Mouse (Mus musculus) MEL (cell line): ENCODE measurements around the gene Sipa1l3. TPM values are rescaled to one million over a fixed set of nuclear protein-coding genes. Genes with fewer than 3 reads are reported as not detected.

Experiments used
- DNase-seq: peaks from one replicate; pipeline ENCODE4 v3.0.0; 2011; ENCODE audit warnings: low read depth, low spot score
- H3K27ac ChIP-seq: 2 replicates; pipeline ENCODE4 v1.5.1; 2012; ENCODE audit warnings: low read depth, mild to moderate bottlenecking, control low read depth, low read length, moderate library complexity; ENCODE audit not compliant: control insufficient read depth
- H3K27me3 ChIP-seq, 2 experiments: fragments of 150-350 bp in 1 of 2; sonication (generic) in 1 of 2; 2 replicates each; pipeline ENCODE4 v1.6.1; 2012; ENCODE audit warnings: low read length in 2 of 2, mild to moderate bottlenecking in 2 of 2, improper control_type of control experiment in 1 of 2, moderate library complexity in 1 of 2; ENCODE audit not compliant: insufficient read depth in 2 of 2, control insufficient read depth in 1 of 2
- H3K36me3 ChIP-seq, 2 experiments: 2 replicates each; pipeline ENCODE4 v1.6.1; 2012 to 2014; ENCODE audit warnings: low read length in 2 of 2, improper control_type of control experiment in 1 of 2, inconsistent platforms in 1 of 2, mild to moderate bottlenecking in 1 of 2; ENCODE audit not compliant: insufficient read depth in 2 of 2, control insufficient read depth in 1 of 2
- H3K4me1 ChIP-seq, 2 experiments: fragments of 150-350 bp in 1 of 2; sonication (generic) in 1 of 2; 2 replicates each; pipeline ENCODE4 v1.6.1; 2012; ENCODE audit warnings: low read length in 2 of 2, improper control_type of control experiment in 1 of 2, mild to moderate bottlenecking in 1 of 2; ENCODE audit not compliant: insufficient read depth in 2 of 2, control insufficient read depth in 1 of 2
- H3K4me3 ChIP-seq, 2 experiments: fragments of 150-350 bp in 1 of 2; sonication (generic) in 1 of 2; 2 replicates each; pipeline ENCODE4 v1.5.1; 2012; ENCODE audit warnings: low read depth in 2 of 2, low read length in 2 of 2, mild to moderate bottlenecking in 2 of 2, moderate library complexity in 2 of 2, control low read depth in 1 of 2, improper control_type of control experiment in 1 of 2; ENCODE audit not compliant: control insufficient read depth in 1 of 2, insufficient read depth in 1 of 2
- H3K79me2 ChIP-seq: 2 replicates; pipeline ENCODE4 v1.6.1; 2012; ENCODE audit warnings: mild to moderate bottlenecking, low read length, moderate library complexity; ENCODE audit not compliant: control insufficient read depth, poor library complexity, insufficient read depth
- H3K9ac ChIP-seq: 2 replicates; pipeline ENCODE4 v1.6.1; 2012; ENCODE audit warnings: low read depth, mild to moderate bottlenecking, control low read depth, low read length, moderate library complexity; ENCODE audit not compliant: control insufficient read depth, poor library complexity, severe bottlenecking
- H3K9me3 ChIP-seq: fragments of 150-350 bp; sonication (generic); replicated peaks from 2 replicates; pipeline ENCODE4 v1.6.1; 2012; ENCODE audit warnings: mild to moderate bottlenecking, low read length, improper control_type of control experiment, moderate library complexity; ENCODE audit not compliant: insufficient read depth
- CHD1 ChIP-seq: IDR thresholded peaks from 2 replicates; pipeline ENCODE4 v1.6.1; 2012; ENCODE audit warnings: low read depth, mild to moderate bottlenecking, inconsistent platforms, low read length, improper control_type of control experiment
- CHD2 ChIP-seq: IDR thresholded peaks from 2 replicates; pipeline ENCODE4 v1.6.1; 2011; ENCODE audit warnings: low read length, improper control_type of control experiment
- CTCF ChIP-seq, 3 experiments: IDR thresholded peaks in 2 of 3; conservative IDR thresholded peaks in 1 of 3; 2 replicates each; pipeline ENCODE4 v1.5.1; 2011 to 2012; ENCODE audit warnings: low read length in 3 of 3, low read depth in 2 of 3, mild to moderate bottlenecking in 2 of 3, improper control_type of control experiment in 1 of 3, inconsistent platforms in 1 of 3, mixed read lengths in 1 of 3, moderate library complexity in 1 of 3; ENCODE audit not compliant: control insufficient read depth in 1 of 3, insufficient read depth in 1 of 3, poor library complexity in 1 of 3, severe bottlenecking in 1 of 3
- ELF1 ChIP-seq: IDR thresholded peaks from 2 replicates; pipeline ENCODE4 v1.6.1; 2014; ENCODE audit warnings: low read depth, mild to moderate bottlenecking, inconsistent platforms, low read length, improper control_type of control experiment, moderate library complexity
- EP300 ChIP-seq, 2 experiments: IDR thresholded peaks; 2 replicates each; pipeline ENCODE4 v1.6.1; 2011; ENCODE audit warnings: improper control_type of control experiment in 2 of 2, low read length in 2 of 2, low read depth in 1 of 2, mild to moderate bottlenecking in 1 of 2
- GATA1 ChIP-seq: IDR thresholded peaks from 2 replicates; pipeline ENCODE4 v1.6.1; 2011; ENCODE audit warnings: low read depth, low read length, improper control_type of control experiment
- HCFC1 ChIP-seq: IDR thresholded peaks from 2 replicates; pipeline ENCODE4 v1.6.1; 2012; ENCODE audit warnings: low read depth, mild to moderate bottlenecking, inconsistent platforms, low read length, improper control_type of control experiment, moderate library complexity
- KAT2A ChIP-seq: conservative IDR thresholded peaks from 2 replicates; pipeline ENCODE4 v1.6.1; 2012; ENCODE audit warnings: low read depth, low read length, improper control_type of control experiment, inconsistent platforms
- MAFK ChIP-seq: IDR thresholded peaks from 2 replicates; pipeline ENCODE4 v1.6.1; 2011; ENCODE audit warnings: low read depth, mild to moderate bottlenecking, low read length, improper control_type of control experiment, borderline replicate concordance
- MAX ChIP-seq: IDR thresholded peaks from 2 replicates; pipeline ENCODE4 v1.6.1; 2011; ENCODE audit warnings: low read length, improper control_type of control experiment
- MAZ ChIP-seq: IDR thresholded peaks from 2 replicates; pipeline ENCODE4 v1.6.1; 2012; ENCODE audit warnings: low read depth, mild to moderate bottlenecking, inconsistent platforms, low read length, improper control_type of control experiment
- MEF2A ChIP-seq: IDR thresholded peaks from 2 replicates; pipeline ENCODE4 v1.6.1; 2014; ENCODE audit warnings: low read depth, mild to moderate bottlenecking, inconsistent platforms, low read length, improper control_type of control experiment; ENCODE audit not compliant: poor library complexity, insufficient replicate concordance, severe bottlenecking; ENCODE audit errors: extremely low read depth
- MXI1 ChIP-seq: IDR thresholded peaks from 2 replicates; pipeline ENCODE4 v1.6.1; 2011; ENCODE audit warnings: mild to moderate bottlenecking, low read depth, low read length, improper control_type of control experiment
- MYB ChIP-seq: IDR thresholded peaks from 2 replicates; pipeline ENCODE4 v1.6.1; 2011; ENCODE audit warnings: mild to moderate bottlenecking, low read depth, low read length, improper control_type of control experiment
- NELFE ChIP-seq: IDR thresholded peaks from 2 replicates; pipeline ENCODE4 v1.6.1; 2011; ENCODE audit warnings: low read depth, low read length, improper control_type of control experiment
- NRF1 ChIP-seq: IDR thresholded peaks from 2 replicates; pipeline ENCODE4 v1.6.1; 2014; ENCODE audit warnings: low read depth, mild to moderate bottlenecking, inconsistent platforms, low read length, improper control_type of control experiment, moderate library complexity; ENCODE audit not compliant: poor library complexity, insufficient read depth, severe bottlenecking
- POLR2A ChIP-seq, 2 experiments: IDR thresholded peaks; 2 replicates each; pipeline ENCODE4 v1.6.1; 2011 to 2012; ENCODE audit warnings: low read length in 2 of 2, mild to moderate bottlenecking in 2 of 2, control low read depth in 1 of 2, improper control_type of control experiment in 1 of 2, low read depth in 1 of 2, moderate library complexity in 1 of 2; ENCODE audit not compliant: control insufficient read depth in 1 of 2, insufficient read depth in 1 of 2, poor library complexity in 1 of 2
- RAD21 ChIP-seq: IDR thresholded peaks from 2 replicates; pipeline ENCODE4 v1.6.1; 2011; ENCODE audit warnings: mild to moderate bottlenecking, low read depth, low read length, improper control_type of control experiment
- SIN3A ChIP-seq: IDR thresholded peaks from 2 replicates; pipeline ENCODE4 v1.6.1; 2012; ENCODE audit warnings: low read length, improper control_type of control experiment, inconsistent platforms
- TBP ChIP-seq: IDR thresholded peaks from 2 replicates; pipeline ENCODE4 v1.8.0; 2011; ENCODE audit warnings: low read depth, low read length, improper control_type of control experiment
- TCF12 ChIP-seq: IDR thresholded peaks from 2 replicates; pipeline ENCODE4 v1.6.1; 2014; ENCODE audit warnings: low read depth, mild to moderate bottlenecking, inconsistent platforms, low read length, improper control_type of control experiment, moderate library complexity
- UBTF ChIP-seq: IDR thresholded peaks from 2 replicates; pipeline ENCODE4 v1.6.1; 2012; ENCODE audit warnings: low read depth, mild to moderate bottlenecking, inconsistent platforms, low read length, improper control_type of control experiment, moderate library complexity, borderline replicate concordance; ENCODE audit not compliant: insufficient read depth
- USF1 ChIP-seq: IDR thresholded peaks from 2 replicates; pipeline ENCODE4 v1.6.1; 2014; ENCODE audit warnings: low read depth, mild to moderate bottlenecking, inconsistent platforms, low read length, improper control_type of control experiment, moderate library complexity
- ZC3H11A ChIP-seq: IDR thresholded peaks from 2 replicates; pipeline ENCODE4 v1.6.1; 2012; ENCODE audit warnings: low read depth, mild to moderate bottlenecking, inconsistent platforms, low read length, improper control_type of control experiment
- ZMIZ1 ChIP-seq: IDR thresholded peaks from 2 replicates; pipeline ENCODE4 v1.6.1; 2012; ENCODE audit warnings: low read depth, mild to moderate bottlenecking, inconsistent platforms, low read length, improper control_type of control experiment, moderate library complexity
- polyA plus RNA-seq, 2 experiments: library from polyadenylated mRNA; stranded (reverse) in 1 of 2; unstranded in 1 of 2; fragments of >175 nt in 1 of 2; fragments of >200 nt in 1 of 2; gene quantifications; 2 replicates each; pipeline versions ENCODE4 v1.2.1 to v1.2.4; 2012; ENCODE audit warnings: low replicate concordance in 2 of 2, low read depth in 1 of 2; ENCODE audit not compliant: insufficient read length in 2 of 2, insufficient read depth in 1 of 2, missing spikeins in 1 of 2
- total RNA-seq: library from RNA; depleted of rRNA; stranded (reverse); fragments of 300-350 nt; gene quantifications from 2 replicates; pipeline ENCODE4 v1.2.3, GENCODE M21; 2012

The Sipa1l3 gene
- total and polyA plus RNA-seq, 3 experiments, result 14.9 to 49.4 TPM; not detected in 1

GRCm38 (mm10) chr7:29282074-29282554, 236.3 kb downstream of the Sipa1l3 start:
- DNase-seq, result peak; percentile 35
- peaks cover 10% of the 10 kb centered on the region for H3K79me2 ChIP-seq
- no peak overlapping the region; the same call in 1 of the 2 replicates for H3K9ac ChIP-seq
- H3K9me3 ChIP-seq, result no peaks in the 10 kb centered on the region
- H3K27me3 ChIP-seq, result no peaks in the 10 kb centered on the region
- peaks cover 22 to 32% of the 10 kb centered on the region in 2 experiments for H3K4me1 ChIP-seq
- peaks cover 0 to 19% of the 10 kb centered on the region in 2 experiments; a peak in 2 of 4 replicates for H3K36me3 ChIP-seq
- peak overlapping the region; percentile 82 to 89 for H3K4me3 ChIP-seq
- TF ChIP-seq MXI1 (no peak), USF1 (no peak), UBTF (no peak), CHD2 (no peak), MAZ (no peak), ZC3H11A (no peak), GATA1 (no peak), EP300 (IDR thresholded peaks at IDR 0.05; ENCODE audit: low read depth in 1 of 2, low read length in 2 of 2) (no peak), MEF2A (no peak), MAX (no peak), MAFK (no peak)
- no peak overlapping the region for H3K27ac ChIP-seq

- H3K27me3 ChIP-seq, result no peaks in the 10 kb centered on the region
Observed at GRCm38 (mm10) chr7:29281201-29282073, 237.0 kb downstream of the Sipa1l3 start, which contains the start of gene Spint2. Gene Spint2 (minus strand): TSS chr7:29281912.

More at GRCm38 (mm10) chr7:29281201-29282073, 237.0 kb downstream of the Sipa1l3 start, which contains the start of gene Spint2:
- H3K9me3 ChIP-seq, result no peaks in the 10 kb centered on the region
- peaks cover 10% of the 10 kb centered on the region for H3K79me2 ChIP-seq
- peaks cover 22 to 32% of the 10 kb centered on the region in 2 experiments for H3K4me1 ChIP-seq
- TF ChIP-seq MAFK (no peak), CTCF (IDR thresholded peaks at IDR 0.05 in 2 of 3, conservative IDR thresholded peaks at IDR 0.05 in 1 of 3; ENCODE audit: control insufficient read depth in 1 of 3, insufficient read depth in 1 of 3, low read depth in 2 of 3, low read length in 3 of 3, poor library complexity in 1 of 3, severe bottlenecking in 1 of 3) (peak in 2 of 3 experiments; percentile 8 to 33; a peak in 2 of 6 replicates), KAT2A (no peak), NRF1 (peak; percentile 81), CHD2 (peak; percentile 60), CHD1 (no peak), ZMIZ1 (no peak), RAD21 (no peak), HCFC1 (peak; percentile 56; the same call in 1 of the 2 replicates), UBTF (no peak), MEF2A (no peak), ELF1 (no peak), SIN3A (0 out of 2 replicates have a peak, but pooled peaks have one; percentile 16), POLR2A (IDR thresholded peaks at IDR 0.05; ENCODE audit: control insufficient read depth in 1 of 2, insufficient read depth in 1 of 2, low read depth in 1 of 2, low read length in 2 of 2, poor library complexity in 1 of 2) (peak; percentile 57 to 85; a peak in 3 of 4 replicates), GATA1 (no peak), TBP (no peak), MYB (peak; percentile 21; the same call in 1 of the 2 replicates), TCF12 (peak; percentile 51), NELFE (peak; percentile 53; the same call in 1 of the 2 replicates)
- H3K4me3 ChIP-seq, result peak within 1 kb of the TSS; percentile 82 to 89
- peak; percentile 81 for DNase-seq
- H3K27ac ChIP-seq, result peak within 1 kb of the TSS; percentile 57
- H3K36me3 ChIP-seq, result peaks cover 0 to 19% of the 10 kb centered on the region in 2 experiments; a peak in 2 of 4 replicates
- H3K9ac ChIP-seq, result peak within 1 kb of the TSS; percentile 84
